ENCODE assay signal across 10 mouse cellular contexts in the genomic region with DNA sequence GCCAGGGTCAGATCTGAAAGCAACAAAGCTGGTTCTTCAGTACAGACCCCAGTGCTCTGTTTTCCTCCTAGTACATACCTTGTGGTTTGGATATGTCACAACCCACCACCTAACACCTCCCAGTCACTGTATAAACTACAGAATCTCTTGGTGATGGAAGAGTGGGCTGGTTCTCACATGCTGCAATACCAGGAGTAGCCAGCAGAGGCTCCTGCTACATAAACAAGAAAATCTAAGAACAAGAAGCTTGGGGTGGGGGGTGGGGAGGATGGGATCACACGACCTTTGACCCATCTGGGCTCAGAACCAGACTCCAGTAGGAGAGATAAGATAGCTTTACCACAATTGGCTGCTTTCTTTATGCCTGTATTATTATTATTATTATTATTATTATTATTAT. TPM values are rescaled to one million over a fixed set of nuclear protein-coding genes. Genes with fewer than 3 reads are reported as not detected.
DNase-seq lines count a peak whose midpoint lies in the region; ATAC-seq and TF ChIP-seq lines count a peak whose summit lies in the region.
"Had no signal": no experiment of that assay in that cellular context is flagged by ENCODE, and none has a peak within 500 bp of the region (broad histone marks: within the 10 kb centered on the region; RNA-seq: fewer than 3 reads in every experiment).

No protein-coding gene starts in this region.

- no peak for DNase-seq in gastrocnemius, adult 2 months
- no peak for DNase-seq in gastrocnemius, adult 8-10 months (ENCODE audit: low spot score in 2 of 2)
- DNase-seq in midbrain, embryonic 14.5 days, result peak; percentile 17
- peak; percentile 38 for DNase-seq in embryo, embryonic 10.5 days (ENCODE audit: low spot score)
- no peak for DNase-seq in left cerebral cortex, adult 8-10 months (ENCODE audit: low spot score in 2 of 2)
- DNase-seq in cerebellum, adult 8-10 months, result no peak

- no peaks in the 10 kb centered on the region for H3K36me3 ChIP-seq in midbrain, embryonic 14.5 days (ENCODE audit: control insufficient read depth, insufficient read depth, low read length)
- no peaks in the 10 kb centered on the region for H3K36me3 ChIP-seq in midbrain, embryonic 16.5 days (ENCODE audit: control insufficient read depth, insufficient read depth, low read length)
- no peaks in the 10 kb centered on the region for H3K36me3 ChIP-seq in small intestine, adult 2 months (ENCODE audit: control insufficient read depth, insufficient read depth, low read length)
- H3K36me3 ChIP-seq: heart, embryonic 13.5 days; lung, embryonic 15.5 days had no signal

- no peak for TF ChIP-seq POLR2A in small intestine, adult 2 months (IDR thresholded peaks at IDR 0.05; ENCODE audit: low read depth, low read length)

- 17% methylated on average over 1 of the region's 1 CpGs for WGBS in midbrain, embryonic 14.5 days
- 16% methylated on average over 1 of the region's 1 CpGs for WGBS in midbrain, embryonic 16.5 days
- WGBS in small intestine, adult 2 months, result 7% methylated on average over 1 of the region's 1 CpGs

- H3K4me2 ChIP-seq in midbrain, embryonic 14.5 days (ENCODE audit: low read length), result no peak overlapping the region
- no peak overlapping the region for H3K4me2 ChIP-seq in midbrain, embryonic 16.5 days (ENCODE audit: low read length)
- H3K4me2 ChIP-seq: heart, embryonic 13.5 days; lung, embryonic 15.5 days had no signal

- no peaks in the 10 kb centered on the region for H3K4me1 ChIP-seq in midbrain, embryonic 14.5 days (ENCODE audit: control insufficient read depth, insufficient read depth, low read length)
- H3K4me1 ChIP-seq in midbrain, embryonic 16.5 days (ENCODE audit: control insufficient read depth, insufficient read depth, low read length), result no peaks in the 10 kb centered on the region
- peaks cover 19% of the 10 kb centered on the region for H3K4me1 ChIP-seq in small intestine, adult 2 months (ENCODE audit: control insufficient read depth, insufficient read depth, insufficient read length, low read length)
- H3K4me1 ChIP-seq: lung, embryonic 15.5 days had no signal

- H3K9me3 ChIP-seq in midbrain, embryonic 14.5 days (ENCODE audit: control insufficient read depth, low read length), result no peaks in the 10 kb centered on the region
- H3K9me3 ChIP-seq in midbrain, embryonic 16.5 days (replicated peaks; ENCODE audit: control insufficient read depth, low read length, poor library complexity, severe bottlenecking), result no peaks in the 10 kb centered on the region
- H3K9me3 ChIP-seq: heart, embryonic 13.5 days; lung, embryonic 15.5 days had no signal

- TF ChIP-seq CTCF in gastrocnemius, adult 2 months (IDR thresholded peaks at IDR 0.05), result peak; percentile 24
- TF ChIP-seq CTCF in small intestine, adult 2 months (IDR thresholded peaks at IDR 0.05; ENCODE audit: extremely low read depth, insufficient read length, insufficient replicate concordance, low read depth, low read length), result peak; percentile 31; the same call in 1 of the 2 replicates

- no peaks in the 10 kb centered on the region for H3K27me3 ChIP-seq in midbrain, embryonic 14.5 days (ENCODE audit: control insufficient read depth, insufficient read depth, low read length)
- no peaks in the 10 kb centered on the region for H3K27me3 ChIP-seq in midbrain, embryonic 16.5 days (ENCODE audit: control insufficient read depth, insufficient read depth, low read depth, low read length)
- no peaks in the 10 kb centered on the region for H3K27me3 ChIP-seq in small intestine, adult 2 months (ENCODE audit: control insufficient read depth, insufficient read depth, low read length)
- H3K27me3 ChIP-seq: heart, embryonic 13.5 days; lung, embryonic 15.5 days had no signal

- H3K27ac ChIP-seq in gastrocnemius, adult 2 months, result no peak overlapping the region
- no peak overlapping the region for H3K27ac ChIP-seq in midbrain, embryonic 14.5 days (replicated peaks; ENCODE audit: low read depth, low read length)
- H3K27ac ChIP-seq in midbrain, embryonic 16.5 days (ENCODE audit: low read length), result no peak overlapping the region
- no peak overlapping the region for H3K27ac ChIP-seq in small intestine, adult 2 months (ENCODE audit: insufficient read depth, low read depth, low read length)
- H3K27ac ChIP-seq: heart, embryonic 13.5 days; lung, embryonic 15.5 days had no signal

- H3K4me3 ChIP-seq in gastrocnemius, adult 2 months, result no peak overlapping the region
- H3K4me3 ChIP-seq in midbrain, embryonic 14.5 days (replicated peaks; ENCODE audit: low read depth, low read length), result no peak overlapping the region
- no peak overlapping the region for H3K4me3 ChIP-seq in midbrain, embryonic 16.5 days (ENCODE audit: low read depth, low read length)
- H3K4me3 ChIP-seq in small intestine, adult 2 months (ENCODE audit: low read depth, low read length), result no peak overlapping the region
- H3K4me3 ChIP-seq: heart, embryonic 13.5 days; lung, embryonic 15.5 days had no signal

- no peak for ATAC-seq in midbrain, embryonic 14.5 days (ENCODE audit: low FRiP score, low TSS enrichment)
- no peak for ATAC-seq in midbrain, embryonic 16.5 days

- intact Hi-C loops in gastrocnemius, adult 2 months (cut with DNase I), result loop anchor here (10.0 kb wide), 1 partner anchor 124 kb away; no protein-coding TSS in a partner anchor

- H3K9ac ChIP-seq in midbrain, embryonic 14.5 days (replicated peaks; ENCODE audit: low read length), result no peak overlapping the region
- no peak overlapping the region for H3K9ac ChIP-seq in midbrain, embryonic 16.5 days (ENCODE audit: low read depth, low read length)
- H3K9ac ChIP-seq: heart, embryonic 13.5 days; lung, embryonic 15.5 days had no signal

RNA-seq across cellular contexts. Expression of a gene that starts 8.0 kb away (rescaled TPM):
- total RNA-seq in gastrocnemius, adult 2 months (2021), result not detected
- not detected for total RNA-seq in gastrocnemius, adult 8-10 months (2022)
- polyA plus RNA-seq in midbrain, embryonic 14.5 days (2014; fragmentation: Nextera tagmentation; extraction: Ambion mirVana), result not detected in 2 replicates
- polyA plus RNA-seq in midbrain, embryonic 16.5 days (2015; fragmentation: Nextera tagmentation; extraction: Ambion mirVana), result not detected in 2 replicates
- 3.2 and 53.8 TPM in 2 replicates for polyA plus RNA-seq in small intestine, adult 2 months (2012; rRNA removed)
- total RNA-seq in left cerebral cortex, adult 8-10 months (2022), result under 1 TPM in 1 of 4 experiments, not detected in 3; 0.09 TPM
- polyA plus RNA-seq: heart, embryonic 13.5 days; lung, embryonic 15.5 days had no signal

RNA-seq across cellular contexts. Expression of a gene that starts 28.5 kb away (rescaled TPM):
- total RNA-seq in gastrocnemius, adult 2 months (2021), result not detected
- not detected for total RNA-seq in gastrocnemius, adult 8-10 months (2022)
- 0.13 TPM in 1 of 2 replicates, not detected in the other for polyA plus RNA-seq in midbrain, embryonic 14.5 days (2014; fragmentation: Nextera tagmentation; extraction: Ambion mirVana)
- 0.11 and 0.32 TPM in 2 replicates for polyA plus RNA-seq in midbrain, embryonic 16.5 days (2015; fragmentation: Nextera tagmentation; extraction: Ambion mirVana)
- polyA plus RNA-seq in small intestine, adult 2 months (2012; rRNA removed), result 4.6 and 51.9 TPM in 2 replicates
- total RNA-seq in left cerebral cortex, adult 8-10 months (2022), result not detected
- polyA plus RNA-seq: heart, embryonic 13.5 days; lung, embryonic 15.5 days had no signal

Comparison
In these comparisons a context has a peak if more than half of its experiments do, and no peak if none do; other contexts are left out.
1. DNase-seq: peak in midbrain, embryonic 14.5 days (single experiment) and embryo, embryonic 10.5 days (single experiment); none in gastrocnemius, adult 2 months (single experiment), gastrocnemius, adult 8-10 months (0 of 2), left cerebral cortex, adult 8-10 months (0 of 2) and cerebellum, adult 8-10 months (single experiment).